Mouse (Mus musculus): ENCODE measurements around the gene Jchain.

The Jchain gene

GRCm38 (mm10) chr5:88519232-88519631, 8.5 kb downstream of the Jchain start:
- no peak for DNase-seq

- DNase-seq = no peak
Observed at GRCm38 (mm10) chr5:88508990-88509389, 18.7 kb downstream of the Jchain start.

- no peak for DNase-seq
Observed at GRCm38 (mm10) chr5:88508555-88508954, 19.1 kb downstream of the Jchain start.

GRCm38 (mm10) chr5:88499781-88500180, 27.9 kb downstream of the Jchain start:
- DNase-seq = no peak

- no peak for DNase-seq
Observed at GRCm38 (mm10) chr5:88491111-88491510, 36.6 kb downstream of the Jchain start.

- DNase-seq = no peak
Observed at GRCm38 (mm10) chr5:88489004-88489403, 38.7 kb downstream of the Jchain start.

GRCm38 (mm10) chr5:88487675-88488074, 40.0 kb downstream of the Jchain start, which contains the start of gene Enam:
TSS of gene Enam (plus strand) at chr5:88487975.
- DNase-seq = no peak
